Mouse (Mus musculus) E14TG2a.4 (cell line): ENCODE measurements around the gene Cdk13.

ENCODE experiments used
- CTCF ChIP-seq: conservative IDR thresholded peaks from 2 replicates; pipeline ENCODE4 v1.5.1; 2014; ENCODE audit warnings: low read length
- NANOG ChIP-seq: IDR thresholded peaks from 2 replicates; pipeline ENCODE4 v1.6.1; 2014; ENCODE audit warnings: borderline replicate concordance, low read length, mixed read lengths
- POU5F1 ChIP-seq: IDR thresholded peaks from 2 replicates; pipeline ENCODE4 v1.6.1; 2014; ENCODE audit warnings: low read length, borderline replicate concordance

DNA sequence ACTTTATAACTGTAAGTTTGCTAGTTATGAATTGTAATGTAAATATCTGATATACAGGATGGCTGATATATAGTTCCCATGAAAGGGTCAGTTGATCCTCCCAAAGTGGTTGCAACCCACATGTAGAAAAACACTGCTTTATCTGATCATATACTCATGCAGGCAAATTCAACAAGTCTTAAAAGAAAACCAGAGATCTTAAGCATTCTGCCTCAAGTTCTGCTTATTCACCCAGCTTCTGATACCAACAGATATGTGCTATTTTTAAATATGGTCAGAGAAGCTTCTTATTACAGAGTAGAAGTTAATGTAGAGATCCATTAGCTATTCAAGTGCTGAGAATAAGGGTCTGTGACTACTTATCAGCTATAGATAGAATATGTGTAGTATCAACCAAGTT lies 103.6 kb downstream of the Cdk13 start:
- no peak for TF ChIP-seq CTCF
- no peak for TF ChIP-seq NANOG
- no peak for TF ChIP-seq POU5F1
